Mouse (Mus musculus) lung, postnatal 4 days (tissue): ENCODE results near the gene B4galnt2.
"Not testable (repeated sequence)": the region's sequence is repeated elsewhere in the genome, so short reads cannot be mapped to it uniquely, and the experiment has no call there.

ENCODE experiments used
- DNase-seq, 2 experiments: peaks; one replicate each; pipeline ENCODE4 v3.0.0; 2021

Gene B4galnt2

GRCm38 (mm10) chr11:95914571-95914991 lies at the start of gene B4galnt2:
Gene B4galnt2, minus strand, starts transcription at chr11:95914891.
- DNase-seq, result peak in 1 of 2 experiments; percentile 25

GRCm38 (mm10) chr11:95963304-95963703 lies 48.6 kb upstream of the B4galnt2 start:
- no peak for DNase-seq

GRCm38 (mm10) chr11:95959152-95959551 lies 44.5 kb upstream of the B4galnt2 start:
- no peak for DNase-seq

GRCm38 (mm10) chr11:95958251-95958650 lies 43.6 kb upstream of the B4galnt2 start:
- no peak for DNase-seq

GRCm38 (mm10) chr11:95957407-95957806 lies 42.7 kb upstream of the B4galnt2 start:
- no peak for DNase-seq

- no peak for DNase-seq
Observed at GRCm38 (mm10) chr11:95953313-95953712, 38.6 kb upstream of the B4galnt2 start.

- no peak for DNase-seq
Observed at GRCm38 (mm10) chr11:95945838-95946472, 31.3 kb upstream of the B4galnt2 start.

- DNase-seq, result no peak
Observed at GRCm38 (mm10) chr11:95939828-95940507, 25.3 kb upstream of the B4galnt2 start.

- no peak for DNase-seq
Observed at GRCm38 (mm10) chr11:95936409-95936808, 21.7 kb upstream of the B4galnt2 start.

GRCm38 (mm10) chr11:95932168-95932567 lies 17.5 kb upstream of the B4galnt2 start:
- DNase-seq, result not testable (repeated sequence)

GRCm38 (mm10) chr11:95926398-95926797 lies 11.7 kb upstream of the B4galnt2 start:
- DNase-seq, result no peak

GRCm38 (mm10) chr11:95925976-95926375 lies 11.3 kb upstream of the B4galnt2 start:
- DNase-seq, result no peak

- DNase-seq, result no peak
Observed at GRCm38 (mm10) chr11:95924215-95924614, 9.5 kb upstream of the B4galnt2 start.

GRCm38 (mm10) chr11:95923477-95923876 lies 8.8 kb upstream of the B4galnt2 start:
- not testable (repeated sequence) for DNase-seq

GRCm38 (mm10) chr11:95921991-95922621 lies 7.4 kb upstream of the B4galnt2 start:
- no peak for DNase-seq

- DNase-seq, result no peak
Observed at GRCm38 (mm10) chr11:95916426-95916825, 1.7 kb upstream of the B4galnt2 start.

GRCm38 (mm10) chr11:95915006-95915710 lies 467 bp upstream of the B4galnt2 start:
- DNase-seq, result no peak

GRCm38 (mm10) chr11:95913959-95914566 lies 628 bp downstream of the B4galnt2 start:
- DNase-seq, result no peak

GRCm38 (mm10) chr11:95911579-95911978 lies 3.1 kb downstream of the B4galnt2 start:
- no peak for DNase-seq

- DNase-seq, result no peak
Observed at GRCm38 (mm10) chr11:95907805-95908524, 6.7 kb downstream of the B4galnt2 start.

GRCm38 (mm10) chr11:95904290-95904689 lies 10.4 kb downstream of the B4galnt2 start:
- no peak for DNase-seq
